Mouse (Mus musculus) E14TG2a.4 (cell line): ENCODE data around the gene Hmgcll1.

ENCODE experiments used
- H3K27me3 ChIP-seq: 2 replicates; pipeline ENCODE4 v1.6.1; 2014; ENCODE audit warnings: low read length, control low read depth; ENCODE audit not compliant: insufficient read depth
- H3K36me3 ChIP-seq: 2 replicates; pipeline ENCODE4 v1.6.1; 2014; ENCODE audit warnings: low read length, control low read depth; ENCODE audit not compliant: insufficient read depth
- H3K4me1 ChIP-seq: replicated peaks from 2 replicates; pipeline ENCODE4 v1.6.1; 2014; ENCODE audit warnings: low read depth, low read length, control low read depth
- H3K4me3 ChIP-seq: replicated peaks from 2 replicates; pipeline ENCODE4 v1.5.1; 2014; ENCODE audit warnings: mild to moderate bottlenecking, low read length
- H3K9me3 ChIP-seq: 2 replicates; pipeline ENCODE4 v1.6.1; 2014; ENCODE audit warnings: low read length, control low read depth
- CTCF ChIP-seq: conservative IDR thresholded peaks from 2 replicates; pipeline ENCODE4 v1.5.1; 2014; ENCODE audit warnings: low read length
- NANOG ChIP-seq: IDR thresholded peaks from 2 replicates; pipeline ENCODE4 v1.6.1; 2014; ENCODE audit warnings: borderline replicate concordance, low read length, mixed read lengths
- POU5F1 ChIP-seq: IDR thresholded peaks from 2 replicates; pipeline ENCODE4 v1.6.1; 2014; ENCODE audit warnings: low read length, borderline replicate concordance

Hmgcll1 gene

GRCm38 (mm10) chr9:76168355-76168754 lies 153.7 kb downstream of the Hmgcll1 start:
- Histone ChIP-seq H3K9me3 (no peaks in the 10 kb centered on the region), H3K4me1 (no peaks in the 10 kb centered on the region), H3K36me3 (no peaks in the 10 kb centered on the region), H3K27me3 (no peaks in the 10 kb centered on the region), H3K4me3 (no peak overlapping the region)
- no peak for TF ChIP-seq POU5F1
- TF ChIP-seq NANOG, result no peak
- no peak for TF ChIP-seq CTCF

- no peaks in the 10 kb centered on the region for H3K4me1 ChIP-seq
- H3K9me3 ChIP-seq, result no peaks in the 10 kb centered on the region
- no peaks in the 10 kb centered on the region for H3K27me3 ChIP-seq
- H3K4me3 ChIP-seq, result no peak overlapping the region
- H3K36me3 ChIP-seq, result no peaks in the 10 kb centered on the region
- TF ChIP-seq POU5F1 (no peak), NANOG (no peak), CTCF (no peak)
These were observed 158.1 kb downstream of the Hmgcll1 start for GRCm38 (mm10) chr9:76172686-76173295.

DNA sequence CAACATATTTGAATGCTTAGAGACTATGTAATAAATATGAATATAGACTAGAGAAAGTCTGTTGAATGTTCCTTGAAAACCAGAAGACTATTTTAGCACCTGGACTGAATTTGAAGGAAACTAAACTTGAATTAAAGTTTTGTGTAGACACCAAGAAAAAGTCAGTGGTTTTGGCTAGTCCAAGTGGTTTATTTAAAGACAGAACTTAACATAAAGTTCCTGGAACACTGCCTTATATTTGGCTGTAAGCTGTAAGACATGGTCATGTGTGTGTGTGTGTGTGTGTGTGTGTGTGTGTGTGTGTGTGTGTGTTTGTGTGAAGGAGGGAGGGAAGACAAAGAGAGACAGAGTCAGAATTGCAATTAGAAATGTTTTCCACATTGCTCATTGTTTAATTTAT lies 164.6 kb downstream of the Hmgcll1 start:
- TF ChIP-seq POU5F1 (no peak), NANOG (no peak), CTCF (no peak)
- Histone ChIP-seq H3K4me1 (no peaks in the 10 kb centered on the region), H3K4me3 (no peak overlapping the region), H3K27me3 (no peaks in the 10 kb centered on the region), H3K9me3 (no peaks in the 10 kb centered on the region), H3K36me3 (no peaks in the 10 kb centered on the region)
